Mouse (Mus musculus): ENCODE results near the gene Ssrp1.

GRCm38 (mm10) chr2:85050746-85051145 lies 13.7 kb downstream of the Ssrp1 start:
- TF ChIP-seq CTCF (IDR thresholded peaks at IDR 0.05; ENCODE audit: extremely low read depth, insufficient read length, insufficient replicate concordance, low read depth, low read length): no peak
- no peak for TF ChIP-seq POLR2A (IDR thresholded peaks at IDR 0.05; ENCODE audit: low read depth, low read length)
